Mouse (Mus musculus) lung, postnatal 25 days (tissue): ENCODE results near the gene Unc5c.

Source experiments
- DNase-seq: peaks from one replicate; pipeline ENCODE4 v3.0.0; 2022; ENCODE audit warnings: low spot score

Gene Unc5c

DNA sequence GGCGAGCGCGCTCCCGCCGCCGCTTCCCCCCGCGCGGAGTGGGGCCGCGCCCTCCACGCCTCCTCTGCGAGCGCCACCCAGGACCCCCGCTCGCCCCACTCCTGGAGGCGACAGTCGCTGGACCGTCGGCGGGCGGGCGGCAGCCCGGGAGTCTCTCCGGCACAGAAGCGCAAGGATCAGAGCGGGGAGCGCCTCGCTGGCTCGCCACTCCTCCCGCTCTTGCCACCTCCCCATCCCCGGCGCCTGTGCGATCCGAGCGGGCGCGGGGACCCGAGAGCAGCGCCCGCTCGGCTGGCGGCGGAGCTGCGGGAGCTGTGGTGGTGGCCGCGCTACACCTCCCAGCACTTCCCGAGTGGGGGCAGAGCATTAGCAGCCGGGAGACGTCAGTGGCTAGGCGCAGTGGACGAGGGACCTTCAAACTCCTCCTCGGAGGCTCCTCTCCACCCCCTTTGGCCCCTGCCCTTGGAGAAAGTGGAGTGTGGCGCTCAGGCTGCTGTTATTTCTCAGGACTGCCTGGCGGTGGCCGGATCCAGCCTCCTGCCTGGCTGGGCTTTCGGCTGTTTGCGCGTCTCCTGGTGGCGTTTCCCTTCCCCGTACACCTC is at the start of gene Unc5c:
TSS of gene Unc5c (plus strand) at position 113 of the 602 bp plus-strand sequence.
- peak; percentile 63 for DNase-seq

DNA sequence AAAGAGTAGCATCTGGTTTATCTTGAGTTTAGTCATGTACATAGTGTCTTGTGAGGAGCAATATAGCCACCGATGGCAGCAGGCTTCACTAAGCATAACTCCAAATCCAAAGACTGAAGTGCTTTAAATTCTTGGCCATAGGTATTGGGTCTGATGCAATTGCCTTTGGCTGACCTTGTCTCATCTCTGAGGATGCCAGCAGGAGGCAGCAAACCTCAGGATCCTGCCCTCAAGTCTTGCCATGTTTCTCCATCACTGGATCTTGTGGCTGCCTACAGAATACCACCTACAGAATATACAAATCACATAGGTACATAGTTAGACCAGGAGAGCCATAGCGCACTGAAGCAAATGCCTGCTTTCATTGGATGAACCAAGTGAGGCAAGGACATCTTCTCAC is 7.5 kb upstream of the Unc5c start:
- DNase-seq: no peak

DNA sequence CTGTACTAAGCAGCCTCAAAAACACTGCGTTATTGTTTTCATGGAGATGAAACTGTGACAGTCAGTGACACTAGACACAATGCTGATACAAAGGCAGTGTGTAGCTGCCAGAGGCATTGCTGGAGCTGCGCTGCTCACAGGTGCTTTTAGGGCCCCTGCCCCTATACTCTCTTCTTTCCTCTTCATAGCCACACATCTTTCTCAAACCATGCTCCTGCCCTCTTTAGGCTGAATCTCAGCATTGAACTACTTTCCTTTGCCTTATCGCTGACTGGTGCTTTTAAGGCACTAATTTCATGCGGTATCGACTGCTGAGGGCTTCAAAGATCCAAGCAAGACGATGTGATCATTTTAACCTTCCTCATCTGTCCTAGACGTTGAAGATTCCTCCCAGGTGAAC is 2.5 kb upstream of the Unc5c start:
- no peak for DNase-seq

DNA sequence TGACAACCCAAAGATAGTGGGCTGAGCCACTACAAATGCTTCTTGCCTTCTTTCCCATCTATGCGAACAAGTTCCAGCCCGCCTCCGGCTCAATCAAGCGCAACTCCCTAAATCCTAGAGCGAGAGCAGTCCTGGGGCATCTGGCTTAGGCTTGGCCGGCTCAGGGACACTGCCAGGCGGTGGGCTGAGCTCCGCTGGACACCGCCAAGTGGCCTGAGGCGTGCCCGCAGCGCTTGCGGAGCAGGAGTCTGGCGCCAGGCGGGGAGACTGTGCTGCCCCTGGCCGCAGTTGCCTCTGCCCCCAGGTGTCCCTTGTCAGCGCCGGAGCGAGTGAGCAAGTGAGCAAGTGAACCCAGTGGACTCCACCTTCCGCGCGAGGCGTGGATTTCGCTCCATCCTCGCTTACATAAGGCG is 319 bp upstream of the Unc5c start:
- DNase-seq: no peak

DNA sequence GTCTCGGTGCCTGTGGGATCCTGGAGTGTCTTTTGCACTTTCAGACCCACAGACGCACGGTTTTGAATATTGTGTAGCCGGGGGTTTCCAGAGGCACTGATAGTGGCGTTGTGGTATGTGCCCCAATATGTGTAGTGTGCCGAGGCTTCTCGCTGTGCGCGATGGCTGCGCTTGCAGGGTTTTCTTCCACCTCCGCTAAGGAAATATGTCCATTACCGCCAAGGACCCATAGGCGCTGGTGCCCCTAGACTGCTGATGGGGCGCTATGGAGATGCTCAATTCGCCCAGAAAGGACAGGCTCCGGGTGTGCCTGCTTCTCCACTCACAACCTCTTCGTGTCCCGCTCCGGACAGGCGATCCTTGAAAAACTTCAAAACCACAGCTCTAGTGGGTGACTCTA is 1.0 kb downstream of the Unc5c start:
- no peak for DNase-seq

DNA sequence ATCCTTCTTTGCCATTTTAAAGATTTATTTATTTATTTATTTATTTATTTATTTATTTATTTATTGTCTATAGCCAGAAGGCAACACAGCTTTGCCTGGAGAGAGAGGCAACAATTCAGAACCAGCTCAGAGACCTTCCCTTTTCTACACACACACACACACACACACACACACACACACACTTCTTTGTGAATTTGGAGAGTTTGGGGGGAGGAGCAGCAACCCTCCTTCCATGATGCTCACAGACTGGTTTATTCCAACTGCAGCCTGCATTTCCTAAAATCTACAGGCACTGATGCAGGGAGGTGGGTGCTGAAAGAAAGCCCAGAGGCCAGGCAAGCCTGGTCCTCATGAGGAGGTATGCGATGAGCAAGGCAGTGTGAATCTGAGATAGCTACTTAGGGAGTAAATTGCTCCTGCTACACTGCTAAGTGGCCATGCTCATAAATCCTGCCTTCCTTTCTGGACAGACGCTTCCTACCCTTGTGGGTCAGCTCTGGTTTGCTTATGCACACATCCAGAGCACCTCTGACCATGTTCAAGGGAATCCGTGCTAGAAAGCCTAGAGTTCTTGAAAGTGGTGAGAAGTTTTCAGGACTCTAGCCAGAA is 1.8 kb downstream of the Unc5c start:
- no peak for DNase-seq

DNA sequence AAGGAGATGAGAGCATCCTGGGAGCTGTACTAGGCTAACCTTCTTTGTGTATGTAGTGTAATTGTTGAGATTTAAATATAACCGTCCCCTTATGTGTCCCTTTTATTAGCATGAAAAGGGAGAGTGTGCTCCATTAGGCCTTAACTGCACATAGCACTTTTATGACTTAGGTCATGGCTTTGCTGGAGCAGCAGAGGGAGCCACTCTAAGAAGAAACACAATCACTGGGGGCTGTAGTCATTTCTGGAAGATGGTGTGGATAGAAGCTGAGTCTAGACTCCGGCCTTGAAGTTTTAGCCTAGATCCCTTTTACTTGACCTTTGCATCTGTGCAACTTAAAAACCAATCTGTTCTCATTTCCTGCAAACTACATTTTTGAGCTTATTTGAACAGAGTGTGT is 4.3 kb downstream of the Unc5c start:
- no peak for DNase-seq

DNA sequence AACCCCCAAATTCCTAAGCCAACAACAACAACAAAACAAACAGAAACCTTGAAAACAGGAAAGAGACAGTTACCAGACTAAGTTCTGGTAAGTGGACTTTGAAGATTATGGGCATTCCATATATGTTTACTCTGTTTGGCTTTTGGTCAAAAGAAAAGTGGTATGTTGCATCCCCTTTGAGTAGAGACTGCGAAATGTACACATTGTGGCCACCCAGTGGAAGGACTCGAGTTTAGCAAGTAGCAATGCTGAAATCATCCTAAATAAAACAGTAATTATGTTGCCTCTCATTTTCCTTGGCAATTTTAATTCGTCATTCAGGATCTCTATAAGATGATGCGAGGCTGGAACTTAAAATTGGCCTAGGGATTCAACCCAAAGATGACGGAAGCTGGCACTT is 8.2 kb downstream of the Unc5c start:
- no peak for DNase-seq

DNA sequence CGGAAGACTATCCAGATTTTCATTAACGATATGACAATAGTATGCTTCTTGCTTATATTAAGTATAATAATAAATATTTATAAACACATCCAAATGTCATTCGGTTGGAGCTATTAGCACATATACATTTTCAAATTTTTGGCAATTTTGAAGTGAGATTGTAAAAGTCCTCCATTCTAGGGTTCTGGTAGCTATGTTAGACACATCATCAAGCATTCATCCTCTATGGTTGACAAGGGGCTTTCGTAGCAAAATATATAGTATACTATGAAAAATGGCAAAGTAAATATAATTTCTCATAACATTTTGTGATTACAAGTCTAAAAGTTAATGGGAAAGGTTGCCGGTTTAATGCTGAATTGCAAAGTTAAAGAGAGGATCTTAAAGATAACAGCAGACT is 10.4 kb downstream of the Unc5c start:
- no peak for DNase-seq

DNA sequence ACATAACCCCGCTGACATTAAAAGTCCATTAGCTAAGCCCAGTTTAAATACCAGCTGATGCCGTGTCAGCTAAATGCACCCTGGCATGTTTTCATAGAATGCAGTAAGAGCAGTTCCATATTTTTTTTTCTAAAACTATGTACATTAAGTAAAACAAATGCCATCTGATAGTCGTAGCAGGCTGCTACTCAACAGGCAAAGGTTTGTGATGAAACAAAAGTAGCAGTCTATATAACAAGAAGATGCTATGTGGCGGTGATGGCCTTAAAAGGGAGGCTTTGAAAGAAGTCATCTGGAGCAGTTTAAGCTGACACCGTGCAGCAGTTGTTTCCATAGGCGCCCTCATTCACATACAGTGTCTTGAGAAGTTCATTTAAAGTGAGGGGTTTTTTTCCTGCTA is 10.9 kb downstream of the Unc5c start:
- DNase-seq: no peak

DNA sequence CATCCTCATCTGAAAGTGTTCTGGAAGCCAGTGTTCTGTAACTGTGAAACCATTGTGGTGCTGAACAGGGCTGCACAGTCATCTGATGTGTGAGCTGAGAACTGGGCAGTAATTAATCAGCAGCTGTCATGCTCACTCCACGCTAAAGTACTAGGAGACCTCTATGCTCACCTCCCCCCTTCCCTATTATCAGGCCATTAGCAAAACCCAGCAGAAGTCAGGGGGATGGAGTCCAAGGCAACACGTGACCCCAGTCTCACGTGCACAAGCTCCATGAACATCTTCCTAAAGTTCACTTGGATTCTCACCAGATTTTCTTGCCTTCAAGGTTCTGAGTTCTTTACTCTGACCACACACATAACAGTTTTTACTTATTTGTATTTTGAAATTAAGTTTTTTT is 11.7 kb downstream of the Unc5c start:
- DNase-seq: no peak

DNA sequence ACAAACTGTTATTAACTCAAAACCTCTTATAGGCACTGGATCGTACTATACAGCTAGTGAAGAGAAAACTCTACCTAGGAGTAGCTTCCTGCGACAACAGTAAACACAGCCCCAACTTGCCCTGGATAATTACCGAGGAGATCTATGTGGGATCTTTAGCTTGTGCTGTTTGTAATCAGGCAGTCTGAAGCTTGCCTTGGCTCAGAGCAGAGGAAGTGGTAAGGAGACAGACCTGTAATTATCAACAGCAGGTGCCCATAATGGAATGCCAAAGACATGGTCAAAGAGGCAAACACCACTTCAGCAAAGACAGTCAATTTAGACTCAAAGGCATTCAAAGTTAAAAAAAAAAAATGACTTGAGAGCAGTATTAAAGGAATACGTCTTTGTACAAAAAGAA is 17.4 kb downstream of the Unc5c start:
- no peak for DNase-seq

DNA sequence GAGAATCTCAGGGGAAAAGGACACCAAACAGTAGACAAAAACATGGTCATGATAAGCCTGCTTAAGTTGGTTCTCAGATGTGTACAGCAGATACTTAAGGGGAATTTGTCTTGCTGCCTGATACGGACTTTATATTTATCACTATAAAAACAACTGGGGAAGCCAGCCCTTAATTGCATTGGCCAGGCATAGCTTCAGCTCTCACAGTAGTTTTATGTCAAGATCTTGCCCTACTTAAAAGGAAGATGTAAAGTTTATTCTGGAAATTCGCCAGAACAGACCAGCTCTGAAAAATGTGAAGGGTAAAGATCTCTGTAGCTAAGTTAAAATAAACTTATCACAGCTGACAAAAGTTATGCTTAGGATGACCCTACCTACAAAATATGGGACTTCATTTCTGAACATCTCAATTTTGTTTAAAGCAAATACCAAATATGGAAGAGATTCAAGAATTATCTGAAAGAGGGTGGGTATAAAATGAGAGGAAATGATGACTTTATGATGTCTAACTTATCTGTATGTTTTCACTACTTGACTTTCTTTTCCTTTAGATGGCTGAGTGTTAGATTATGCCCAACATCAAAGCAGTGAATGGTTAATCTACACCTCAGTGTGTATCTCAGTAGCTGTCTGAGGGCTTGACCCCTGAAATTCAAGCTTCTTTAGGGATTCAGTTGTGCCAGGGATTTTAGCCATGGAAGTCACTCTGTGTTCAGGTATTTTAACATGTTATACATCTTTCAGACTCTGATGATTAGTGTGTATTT is 18.8 kb downstream of the Unc5c start:
- no peak for DNase-seq

DNA sequence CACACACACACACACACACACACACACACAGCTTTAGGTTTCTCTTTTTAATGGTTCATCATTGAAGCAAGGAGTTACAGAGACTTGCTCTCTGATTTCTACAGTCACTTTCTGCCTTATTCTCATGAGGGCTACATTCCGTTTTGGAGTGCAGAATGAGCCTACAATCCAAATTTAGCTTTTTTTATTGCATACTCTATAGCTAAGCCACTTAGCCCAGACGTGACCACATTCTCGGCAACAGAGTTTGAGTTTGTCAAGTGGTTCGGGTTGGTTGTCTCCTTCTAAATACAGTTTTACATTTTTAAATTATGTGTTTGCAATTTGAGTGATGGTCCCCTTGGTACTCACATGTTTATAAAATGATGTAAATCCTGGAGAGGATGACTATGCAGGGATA is 20.2 kb downstream of the Unc5c start:
- DNase-seq: no peak

DNA sequence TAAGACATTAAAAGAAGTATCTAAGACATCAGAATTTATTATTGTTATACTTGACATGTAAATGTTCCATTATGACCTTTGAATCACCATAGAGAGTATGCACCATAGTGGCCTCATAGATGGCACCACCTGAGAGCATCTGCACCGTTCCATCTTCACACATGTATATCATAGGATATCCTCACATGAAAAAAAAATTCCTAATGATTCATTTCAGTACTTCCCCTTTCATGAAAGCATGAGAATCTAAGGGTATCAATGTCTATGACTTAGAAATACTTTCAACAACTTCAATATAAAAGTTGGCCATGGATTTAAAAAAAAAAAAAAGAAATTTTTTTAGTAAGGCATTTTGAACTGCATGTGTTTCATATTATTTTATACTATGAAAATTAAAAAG is 25.6 kb downstream of the Unc5c start:
- DNase-seq: no peak

DNA sequence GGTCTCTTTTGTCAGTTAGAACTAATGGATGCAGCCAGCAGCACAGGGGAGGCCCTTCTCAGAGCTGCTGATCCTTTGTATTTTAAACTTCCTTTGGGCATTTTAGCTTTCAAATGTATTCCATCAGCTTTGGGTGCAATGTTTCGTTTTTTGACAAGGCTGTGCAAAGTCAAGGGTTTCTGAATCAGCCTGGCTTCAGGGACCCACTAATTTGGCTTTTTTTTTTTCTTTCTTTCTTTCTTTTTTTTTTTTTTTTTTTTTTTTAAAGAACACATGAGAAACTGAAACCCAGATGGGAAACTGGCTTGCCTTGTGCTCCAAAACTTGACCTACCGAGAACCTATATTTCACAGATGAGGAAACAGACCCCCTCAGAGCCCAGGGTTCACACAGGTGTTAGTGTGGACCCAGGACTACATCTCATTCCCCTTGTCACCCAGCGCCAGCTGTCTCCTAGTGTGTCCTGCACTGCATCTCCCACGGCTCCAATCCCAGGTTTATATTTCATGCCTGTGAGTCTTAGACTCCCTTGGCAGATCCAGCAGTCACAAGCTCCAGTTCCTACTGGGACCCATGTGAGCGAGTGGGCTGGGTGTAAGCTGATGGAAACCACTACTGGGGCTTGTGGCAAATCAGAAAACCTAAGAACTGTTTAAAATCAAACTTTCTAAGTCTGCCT is 26.4 kb downstream of the Unc5c start:
- no peak for DNase-seq

DNA sequence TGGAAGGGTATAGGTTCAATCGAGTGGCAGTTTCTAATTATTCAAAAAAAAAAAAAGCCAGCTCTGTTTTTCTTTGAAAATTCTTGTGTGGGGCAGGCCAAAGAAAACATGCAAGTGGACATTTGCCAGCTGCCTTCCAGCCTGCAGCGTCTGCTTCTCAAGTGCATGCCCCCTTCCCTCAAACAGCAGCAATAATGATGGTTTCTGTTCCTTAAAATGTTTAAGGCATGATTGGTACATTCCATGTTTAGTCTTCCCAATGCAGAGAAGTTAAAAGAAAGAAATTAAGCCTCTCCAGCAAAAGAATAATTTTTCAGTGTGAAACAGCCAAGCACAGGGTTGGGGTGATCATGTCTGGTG is 26.9 kb downstream of the Unc5c start:
- no peak for DNase-seq

DNA sequence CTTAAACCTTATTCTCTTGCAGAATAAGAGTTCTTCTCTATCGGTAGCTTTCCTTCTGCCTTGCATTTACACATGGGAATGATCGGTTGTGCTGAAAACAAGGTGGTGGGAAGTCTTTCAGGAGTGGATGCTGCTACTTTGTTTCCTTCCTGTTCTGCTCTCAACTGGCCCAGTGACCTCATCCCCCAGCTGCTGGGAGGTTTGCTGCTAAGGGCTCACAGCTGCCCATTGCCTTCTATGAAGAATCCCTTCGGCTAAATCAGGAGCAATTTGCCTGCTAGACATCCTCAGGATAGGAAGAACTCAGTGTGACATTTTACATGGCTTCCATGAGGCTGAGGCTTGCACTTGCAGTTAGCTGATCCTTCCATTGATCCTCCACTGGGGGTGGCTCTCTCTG is 28.0 kb downstream of the Unc5c start:
- no peak for DNase-seq

DNA sequence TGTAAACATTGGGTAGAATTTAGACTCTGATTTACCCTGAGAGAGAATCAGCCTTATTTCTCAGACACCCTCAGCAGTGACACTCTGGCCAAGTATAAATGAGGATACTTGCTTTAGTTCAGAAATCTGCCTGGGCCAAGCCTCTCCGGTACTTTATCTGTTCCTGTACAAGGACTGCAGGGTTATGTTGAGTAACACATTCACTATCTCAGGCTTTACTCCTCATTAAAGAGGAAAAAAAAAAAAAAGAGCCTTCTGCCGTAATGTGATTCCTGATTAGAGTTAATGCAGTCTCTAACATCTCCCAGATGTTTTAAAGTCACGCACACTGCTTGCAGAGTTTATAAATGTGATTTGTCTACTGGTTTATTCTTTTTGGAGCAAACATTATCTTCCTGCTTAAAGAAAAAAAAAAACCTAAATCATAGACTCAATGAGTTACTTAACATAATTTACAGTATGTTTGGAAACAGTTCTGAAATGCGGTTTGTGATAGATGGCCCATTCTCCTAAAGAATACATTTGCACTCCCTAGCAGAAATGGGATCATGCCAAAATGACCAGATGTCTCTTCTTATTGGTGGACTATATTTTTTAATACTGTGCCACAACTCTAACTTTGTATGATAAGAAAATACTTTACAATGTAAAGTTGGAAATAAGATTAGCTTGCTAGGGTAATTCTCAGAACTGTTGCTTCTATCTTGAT is 33.5 kb downstream of the Unc5c start:
- DNase-seq: no peak

DNA sequence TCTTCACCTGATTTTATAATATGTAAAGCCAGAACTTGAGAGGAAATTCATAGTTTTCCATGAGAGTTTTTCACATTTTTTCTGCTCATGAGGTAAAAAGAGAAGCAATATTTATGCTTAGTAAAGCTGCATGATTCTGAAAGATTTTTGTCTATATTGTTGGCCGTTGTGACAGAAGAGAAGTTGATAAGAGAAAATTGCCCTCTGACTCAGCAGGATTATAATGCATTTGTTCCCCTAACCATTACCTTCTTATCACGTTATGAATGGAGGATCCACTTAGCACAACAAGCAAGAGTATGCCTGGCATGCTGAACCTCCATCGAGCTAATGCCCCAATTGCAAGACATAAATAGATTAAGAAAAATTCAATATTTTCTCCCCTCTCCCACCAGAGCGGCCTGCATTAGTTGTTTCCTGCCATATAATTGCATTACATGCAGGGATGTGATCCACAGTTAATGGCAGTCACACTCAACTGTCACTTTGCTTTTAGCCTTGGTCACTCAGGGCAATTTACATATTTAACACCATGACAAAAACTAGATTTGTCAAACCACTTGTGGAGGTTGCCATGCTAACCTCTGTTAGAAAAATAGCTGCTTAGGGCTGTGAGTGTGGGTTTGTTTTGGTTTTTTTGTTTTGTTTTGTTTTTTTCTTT is 37.0 kb downstream of the Unc5c start:
- no peak for DNase-seq

DNA sequence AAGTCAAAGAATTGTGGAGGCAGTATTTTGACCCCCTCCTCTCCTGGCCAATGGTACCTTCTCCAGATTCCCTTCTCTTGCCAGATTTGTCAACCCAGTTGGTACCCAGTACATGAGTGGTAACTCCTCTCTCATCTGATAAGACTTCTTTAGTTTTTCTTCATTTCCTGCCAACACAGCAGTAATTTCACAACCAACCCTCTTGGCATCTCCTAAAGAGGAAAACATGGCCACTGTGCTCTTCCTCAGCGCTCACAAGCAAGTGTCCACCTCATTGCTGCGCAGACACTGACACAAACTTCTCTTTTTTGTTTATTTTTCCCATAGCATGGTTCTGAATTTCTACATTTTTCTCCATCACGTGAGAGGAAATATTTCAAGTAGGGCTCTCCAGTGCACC is 38.3 kb downstream of the Unc5c start:
- no peak for DNase-seq

DNA sequence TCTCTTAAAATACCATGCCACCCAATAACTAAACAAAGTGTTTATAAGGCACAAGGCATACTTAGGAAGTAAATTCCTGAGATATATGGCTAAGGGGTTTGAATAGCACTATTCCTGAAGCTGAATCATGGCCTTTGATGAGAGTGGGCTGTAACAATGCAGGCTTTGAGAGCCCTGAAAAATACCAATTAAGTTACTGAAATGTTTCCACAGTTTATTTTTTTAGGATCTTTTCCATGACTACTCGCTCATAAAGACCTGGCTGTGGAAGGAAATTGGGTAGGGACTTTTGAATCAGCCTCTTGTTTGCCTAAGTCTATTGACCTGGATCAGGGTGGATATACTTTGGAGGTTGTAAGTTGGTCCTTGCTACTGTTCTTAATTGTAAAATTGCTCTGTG is 44.8 kb downstream of the Unc5c start:
- DNase-seq: no peak
